Mouse (Mus musculus) CH12.LX (cell line): ENCODE measurements at regions not wholly inside any gene's neighbourhood (a gene's known extent, or its start where the extent isn't known, plus 50 kb on each side); places are given as distances from the start of the nearest gene placed in this dataset.

Experiments used
- CHD2 ChIP-seq: IDR thresholded peaks from 2 replicates; pipeline ENCODE4 v1.6.1; 2011; ENCODE audit warnings: low read length, improper control_type of control experiment
- CTCF ChIP-seq, 2 experiments: IDR thresholded peaks in 1 of 2; conservative IDR thresholded peaks in 1 of 2; 2 replicates each; pipeline ENCODE4 v1.5.1; 2011 to 2012; ENCODE audit warnings: low read depth in 2 of 2, low read length in 2 of 2, improper control_type of control experiment in 1 of 2, inconsistent platforms in 1 of 2, mild to moderate bottlenecking in 1 of 2, moderate library complexity in 1 of 2
- EP300 ChIP-seq: IDR thresholded peaks from 2 replicates; pipeline ENCODE4 v1.6.1; 2011; ENCODE audit warnings: low read length, improper control_type of control experiment
- MAFK ChIP-seq: IDR thresholded peaks from 2 replicates; pipeline ENCODE4 v1.6.1; 2011; ENCODE audit warnings: low read length, improper control_type of control experiment; ENCODE audit not compliant: insufficient replicate concordance
- MAX ChIP-seq: IDR thresholded peaks from 2 replicates; pipeline ENCODE4 v1.6.1; 2011; ENCODE audit warnings: low read length, improper control_type of control experiment
- NELFE ChIP-seq: IDR thresholded peaks from 2 replicates; pipeline ENCODE4 v1.6.1; 2011; ENCODE audit warnings: low read depth, low read length, improper control_type of control experiment
- POLR2A ChIP-seq: IDR thresholded peaks from 2 replicates; pipeline ENCODE4 v1.6.1; 2011; ENCODE audit warnings: low read depth, mild to moderate bottlenecking, improper control_type of control experiment, low read length
- POLR2AphosphoS2 ChIP-seq: IDR thresholded peaks from 2 replicates; pipeline ENCODE4 v1.6.1; 2011; ENCODE audit warnings: low read depth, low read length, improper control_type of control experiment
- RAD21 ChIP-seq: IDR thresholded peaks from 2 replicates; pipeline ENCODE4 v1.6.1; 2011; ENCODE audit warnings: low read depth, mild to moderate bottlenecking, low read length, improper control_type of control experiment, moderate library complexity
- SIN3A ChIP-seq: IDR thresholded peaks from 2 replicates; pipeline ENCODE4 v1.6.1; 2012; ENCODE audit warnings: low read length, improper control_type of control experiment, inconsistent platforms
- TCF12 ChIP-seq: IDR thresholded peaks from 2 replicates; pipeline ENCODE4 v1.6.1; 2014; ENCODE audit warnings: low read depth, mild to moderate bottlenecking, inconsistent platforms, low read length, improper control_type of control experiment
- UBTF ChIP-seq: IDR thresholded peaks from 2 replicates; pipeline ENCODE4 v1.6.1; 2012; ENCODE audit warnings: low read depth, mild to moderate bottlenecking, inconsistent platforms, low read length, improper control_type of control experiment, moderate library complexity
- ZC3H11A ChIP-seq: IDR thresholded peaks from 2 replicates; pipeline ENCODE4 v1.6.1; 2012; ENCODE audit warnings: low read depth, mild to moderate bottlenecking, inconsistent platforms, low read length, improper control_type of control experiment

GRCm38 (mm10) chr6:67110391-67110790, 73.1 kb upstream of the Gadd45a start:
- TF ChIP-seq MAFK (no peak), EP300 (no peak), ZC3H11A (no peak), CTCF (conservative IDR thresholded peaks at IDR 0.05 in 1 of 2, IDR thresholded peaks at IDR 0.05 in 1 of 2; ENCODE audit: low read depth in 2 of 2, low read length in 2 of 2) (no peak), RAD21 (no peak), POLR2AphosphoS2 (no peak), UBTF (no peak), NELFE (no peak), TCF12 (no peak), MAX (no peak), CHD2 (no peak), POLR2A (no peak), SIN3A (no peak)
